Mouse (Mus musculus): ENCODE measurements around the gene Rrnad1. TPM values are rescaled to one million over a fixed set of nuclear protein-coding genes. Genes with fewer than 3 reads are reported as not detected.
A peak's percentile ranks its signal among the peaks of the same experiment; 100 is the strongest.

The Rrnad1 gene
- polyA plus RNA-seq, 1 experiment, result 19.3 TPM

GRCm38 (mm10) chr3:87958967-87959366 is 28.4 kb upstream of the Rrnad1 start:
- 69% methylated on average over 1 of the region's 1 CpGs for WGBS

GRCm38 (mm10) chr3:87958476-87958875 is 28.0 kb upstream of the Rrnad1 start:
- WGBS, result 57% methylated on average over 4 of the region's 4 CpGs
- H3K27ac ChIP-seq (ENCODE audit: insufficient read depth, low read depth, low read length), result no peak overlapping the region
- no peaks in the 10 kb centered on the region for H3K27me3 ChIP-seq (replicated peaks; ENCODE audit: control insufficient read depth, insufficient read depth, low read length)
- TF ChIP-seq CTCF (conservative IDR thresholded peaks at IDR 0.05; ENCODE audit: insufficient read depth, insufficient read length, low read depth, low read length) (no peak), POLR2A (IDR thresholded peaks at IDR 0.05; ENCODE audit: low read depth, low read length) (no peak)
- H3K36me3 ChIP-seq (ENCODE audit: control insufficient read depth, insufficient read depth, low read length), result no peaks in the 10 kb centered on the region
- H3K4me3 ChIP-seq (ENCODE audit: insufficient read depth, low read depth, low read length), result no peak overlapping the region
- H3K4me1 ChIP-seq (ENCODE audit: control insufficient read depth, insufficient read depth, low read length), result no peaks in the 10 kb centered on the region
- peak; percentile 30 for DNase-seq

More at GRCm38 (mm10) chr3:87958967-87959366, 28.4 kb upstream of the Rrnad1 start:
- Histone ChIP-seq H3K4me3 (ENCODE audit: insufficient read depth, low read depth, low read length) (no peak overlapping the region), H3K4me1 (ENCODE audit: control insufficient read depth, insufficient read depth, low read length) (no peaks in the 10 kb centered on the region), H3K27me3 (replicated peaks; ENCODE audit: control insufficient read depth, insufficient read depth, low read length) (no peaks in the 10 kb centered on the region), H3K36me3 (ENCODE audit: control insufficient read depth, insufficient read depth, low read length) (no peaks in the 10 kb centered on the region), H3K27ac (ENCODE audit: insufficient read depth, low read depth, low read length) (no peak overlapping the region)
- TF ChIP-seq POLR2A (IDR thresholded peaks at IDR 0.05; ENCODE audit: low read depth, low read length) (no peak), CTCF (conservative IDR thresholded peaks at IDR 0.05; ENCODE audit: insufficient read depth, insufficient read length, low read depth, low read length) (no peak)
- DNase-seq, result no peak

- H3K4me1 ChIP-seq (ENCODE audit: control insufficient read depth, insufficient read depth, low read length), result no peaks in the 10 kb centered on the region
- no peaks in the 10 kb centered on the region for H3K27me3 ChIP-seq (replicated peaks; ENCODE audit: control insufficient read depth, insufficient read depth, low read length)
- no peaks in the 10 kb centered on the region for H3K36me3 ChIP-seq (ENCODE audit: control insufficient read depth, insufficient read depth, low read length)
- 44% methylated on average over 1 of the region's 1 CpGs for WGBS
- H3K4me3 ChIP-seq (ENCODE audit: insufficient read depth, low read depth, low read length), result no peak overlapping the region
- DNase-seq, result no peak
- TF ChIP-seq CTCF (conservative IDR thresholded peaks at IDR 0.05; ENCODE audit: insufficient read depth, insufficient read length, low read depth, low read length) (no peak), POLR2A (IDR thresholded peaks at IDR 0.05; ENCODE audit: low read depth, low read length) (no peak)
- no peak overlapping the region for H3K27ac ChIP-seq (ENCODE audit: insufficient read depth, low read depth, low read length)
Measured at GRCm38 (mm10) chr3:87958056-87958455, 27.5 kb upstream of the Rrnad1 start.

- Histone ChIP-seq H3K4me3 (ENCODE audit: insufficient read depth, low read depth, low read length) (0 out of 2 replicates have a peak overlapping the region, but pooled peaks have one; percentile 15), H3K36me3 (ENCODE audit: control insufficient read depth, insufficient read depth, low read length) (no peaks in the 10 kb centered on the region), H3K27me3 (replicated peaks; ENCODE audit: control insufficient read depth, insufficient read depth, low read length) (peaks cover 2% of the 10 kb centered on the region; the same call in 1 of the 2 replicates), H3K4me1 (ENCODE audit: control insufficient read depth, insufficient read depth, low read length) (no peaks in the 10 kb centered on the region), H3K27ac (ENCODE audit: insufficient read depth, low read depth, low read length) (no peak overlapping the region)
- DNase-seq, result no peak
- no peak for TF ChIP-seq CTCF (conservative IDR thresholded peaks at IDR 0.05; ENCODE audit: insufficient read depth, insufficient read length, low read depth, low read length)
- no peak for TF ChIP-seq POLR2A (IDR thresholded peaks at IDR 0.05; ENCODE audit: low read depth, low read length)
- WGBS, result 18% methylated on average over 5 of the region's 5 CpGs
Measured at GRCm38 (mm10) chr3:87952440-87952839, 21.9 kb upstream of the Rrnad1 start.

GRCm38 (mm10) chr3:87951946-87952345 is 21.4 kb upstream of the Rrnad1 start:
- H3K27ac ChIP-seq (ENCODE audit: insufficient read depth, low read depth, low read length), result no peak overlapping the region
- no peak for DNase-seq
- peaks cover 2% of the 10 kb centered on the region; the same call in 1 of the 2 replicates for H3K27me3 ChIP-seq (replicated peaks; ENCODE audit: control insufficient read depth, insufficient read depth, low read length)
- no peak for TF ChIP-seq CTCF (conservative IDR thresholded peaks at IDR 0.05; ENCODE audit: insufficient read depth, insufficient read length, low read depth, low read length)
- TF ChIP-seq POLR2A (IDR thresholded peaks at IDR 0.05; ENCODE audit: low read depth, low read length), result no peak
- H3K36me3 ChIP-seq (ENCODE audit: control insufficient read depth, insufficient read depth, low read length), result no peaks in the 10 kb centered on the region
- 0 out of 2 replicates have a peak overlapping the region, but pooled peaks have one; percentile 15 for H3K4me3 ChIP-seq (ENCODE audit: insufficient read depth, low read depth, low read length)
- 42% methylated on average over 12 of the region's 12 CpGs for WGBS
- H3K4me1 ChIP-seq (ENCODE audit: control insufficient read depth, insufficient read depth, low read length), result no peaks in the 10 kb centered on the region

- WGBS, result 46% methylated on average over 13 of the region's 13 CpGs
- no peaks in the 10 kb centered on the region for H3K4me1 ChIP-seq (ENCODE audit: control insufficient read depth, insufficient read depth, low read length)
- TF ChIP-seq POLR2A (IDR thresholded peaks at IDR 0.05; ENCODE audit: low read depth, low read length), result no peak
- H3K4me3 ChIP-seq (ENCODE audit: insufficient read depth, low read depth, low read length), result no peak overlapping the region
- peaks cover 2% of the 10 kb centered on the region; the same call in 1 of the 2 replicates for H3K27me3 ChIP-seq (replicated peaks; ENCODE audit: control insufficient read depth, insufficient read depth, low read length)
- DNase-seq, result no peak
- H3K27ac ChIP-seq (ENCODE audit: insufficient read depth, low read depth, low read length), result no peak overlapping the region
- H3K36me3 ChIP-seq (ENCODE audit: control insufficient read depth, insufficient read depth, low read length), result no peaks in the 10 kb centered on the region
Measured at GRCm38 (mm10) chr3:87949955-87950515, 19.5 kb upstream of the Rrnad1 start.

GRCm38 (mm10) chr3:87949266-87949954 is 18.9 kb upstream of the Rrnad1 start:
- no peak for DNase-seq
- Histone ChIP-seq H3K36me3 (ENCODE audit: control insufficient read depth, insufficient read depth, low read length) (no peaks in the 10 kb centered on the region), H3K27ac (ENCODE audit: insufficient read depth, low read depth, low read length) (no peak overlapping the region), H3K27me3 (replicated peaks; ENCODE audit: control insufficient read depth, insufficient read depth, low read length) (peaks cover 2% of the 10 kb centered on the region; the same call in 1 of the 2 replicates), H3K4me1 (ENCODE audit: control insufficient read depth, insufficient read depth, low read length) (no peaks in the 10 kb centered on the region), H3K4me3 (ENCODE audit: insufficient read depth, low read depth, low read length) (no peak overlapping the region)
- WGBS, result 39% methylated on average over 16 of the region's 16 CpGs
- TF ChIP-seq POLR2A (IDR thresholded peaks at IDR 0.05; ENCODE audit: low read depth, low read length), result no peak
- no peak for TF ChIP-seq CTCF (conservative IDR thresholded peaks at IDR 0.05; ENCODE audit: insufficient read depth, insufficient read length, low read depth, low read length)
